8 mouse cellular contexts compared by ENCODE assay signal in genomic region chr13:46727038-46727836, GRCm38 (mm10). TPM values are rescaled to one million over a fixed set of nuclear protein-coding genes. Genes with fewer than 3 reads are reported as not detected.
A peak's percentile ranks its signal among the peaks of the same experiment; 100 is the strongest.
DNase-seq lines count a peak whose midpoint lies in the region; ATAC-seq lines count a peak whose summit lies in the region.

No protein-coding gene starts in this region.

- under 1% methylated on average over 84 of the region's 85 CpGs for WGBS in forebrain, embryonic 10.5 days
- under 1% methylated on average over 73 of the region's 85 CpGs for WGBS in heart, embryonic 13.5 days
- under 1% methylated on average over 85 of the region's 85 CpGs for WGBS in neural tube, embryonic 12.5 days

- H3K9me3 ChIP-seq in forebrain, embryonic 10.5 days = no peaks in the 10 kb centered on the region
- H3K9me3 ChIP-seq in heart, embryonic 13.5 days = no peaks in the 10 kb centered on the region
- no peaks in the 10 kb centered on the region for H3K9me3 ChIP-seq in neural tube, embryonic 12.5 days

- ATAC-seq in heart, embryonic 13.5 days (ENCODE audit: extremely low read depth, insufficient number of reproducible peaks, low FRiP score, low TSS enrichment) = peak; percentile 61
- ATAC-seq in neural tube, embryonic 12.5 days (ENCODE audit: low FRiP score, low read depth) = peak; percentile 89

- peak overlapping the region; percentile 98 for H3K9ac ChIP-seq in heart, embryonic 13.5 days
- peak overlapping the region; percentile 96 for H3K9ac ChIP-seq in neural tube, embryonic 12.5 days

- H3K27me3 ChIP-seq in forebrain, embryonic 10.5 days (ENCODE audit: poor library complexity, severe bottlenecking) = no peaks in the 10 kb centered on the region
- H3K27me3 ChIP-seq in heart, embryonic 13.5 days (replicated peaks) = no peaks in the 10 kb centered on the region
- H3K27me3 ChIP-seq in neural tube, embryonic 12.5 days (replicated peaks) = no peaks in the 10 kb centered on the region

- H3K4me1 ChIP-seq in forebrain, embryonic 10.5 days = peaks cover 26% of the 10 kb centered on the region
- peaks cover 23% of the 10 kb centered on the region for H3K4me1 ChIP-seq in heart, embryonic 13.5 days
- H3K4me1 ChIP-seq in neural tube, embryonic 12.5 days = peaks cover 6% of the 10 kb centered on the region

- DNase-seq in B cell, adult 2 months = peak; percentile 77 to 81
- DNase-seq in adrenal gland, adult 2 months = peak; percentile 86
- DNase-seq in forebrain, embryonic 10.5 days (ENCODE audit: extremely low spot score, low spot score) = peak; percentile 67
- peak; percentile 76 for DNase-seq in kidney, postnatal 10 days
- DNase-seq in lung, adult 18-20 months = peak; percentile 70
- DNase-seq in testis, postnatal 10 days (ENCODE audit: low spot score) = peak; percentile 79

- H3K4me3 ChIP-seq in forebrain, embryonic 10.5 days = peak overlapping the region; percentile 99
- peak overlapping the region; percentile 84 for H3K4me3 ChIP-seq in heart, embryonic 13.5 days
- peak overlapping the region; percentile 99 for H3K4me3 ChIP-seq in neural tube, embryonic 12.5 days

- H3K4me2 ChIP-seq in heart, embryonic 13.5 days = peak overlapping the region; percentile 84
- H3K4me2 ChIP-seq in neural tube, embryonic 12.5 days (replicated peaks) = peak overlapping the region; percentile 74

- H3K27ac ChIP-seq in forebrain, embryonic 10.5 days = peak overlapping the region; percentile 97
- H3K27ac ChIP-seq in heart, embryonic 13.5 days (replicated peaks) = peak overlapping the region; percentile 97
- H3K27ac ChIP-seq in neural tube, embryonic 12.5 days = peak overlapping the region; percentile 91

- H3K36me3 ChIP-seq in forebrain, embryonic 10.5 days (replicated peaks) = no peaks in the 10 kb centered on the region
- no peaks in the 10 kb centered on the region for H3K36me3 ChIP-seq in heart, embryonic 13.5 days
- H3K36me3 ChIP-seq in neural tube, embryonic 12.5 days = no peaks in the 10 kb centered on the region

RNA-seq across cellular contexts. Expression of gene Nup153, which starts 0.5 kb away (rescaled TPM):
- 10 to 100 TPM; 49.9 to 89.2 TPM for total RNA-seq in adrenal gland, adult 2 months (2021)
- polyA plus RNA-seq in adrenal gland, adult 2 months (2012; rRNA removed) = 25.4 and 29.5 TPM in 2 replicates
- 35.7 and 37.5 TPM in 2 replicates for polyA plus RNA-seq in forebrain, embryonic 10.5 days (2016; fragmentation: Nextera tagmentation; extraction: Ambion mirVana)
- polyA plus RNA-seq in heart, embryonic 13.5 days (2015; fragmentation: Nextera tagmentation; extraction: Ambion mirVana) = 12.7 and 13.2 TPM in 2 replicates
- polyA plus RNA-seq in neural tube, embryonic 12.5 days (2016; fragmentation: Nextera tagmentation; extraction: Ambion mirVana) = 31.3 and 39.3 TPM in 2 replicates

RNA-seq across cellular contexts. Expression of gene Fam8a1, which starts 57.9 kb away (rescaled TPM):
- total RNA-seq in adrenal gland, adult 2 months (2021) = 10 to 100 TPM; 43.4 to 54.9 TPM
- 31.0 and 38.5 TPM in 2 replicates for polyA plus RNA-seq in adrenal gland, adult 2 months (2012; rRNA removed)
- polyA plus RNA-seq in forebrain, embryonic 10.5 days (2016; fragmentation: Nextera tagmentation; extraction: Ambion mirVana) = 6.7 and 7.4 TPM in 2 replicates
- polyA plus RNA-seq in heart, embryonic 13.5 days (2015; fragmentation: Nextera tagmentation; extraction: Ambion mirVana) = 7.6 and 9.5 TPM in 2 replicates
- polyA plus RNA-seq in neural tube, embryonic 12.5 days (2016; fragmentation: Nextera tagmentation; extraction: Ambion mirVana) = 21.4 and 22.0 TPM in 2 replicates

Comparison
In these comparisons a context has a peak if more than half of its experiments do, and no peak if none do; other contexts are left out.
1. Peak in every context shown above with its lines: DNase-seq, ATAC-seq, H3K4me3 ChIP-seq and H3K27ac ChIP-seq.